Mouse (Mus musculus) embryonic facial prominence, embryonic 13.5 days (tissue): ENCODE data around the gene Prkd3. TPM values are rescaled to one million over a fixed set of nuclear protein-coding genes. Genes with fewer than 3 reads are reported as not detected.

Experiments
- ATAC-seq: fragments of 200-750 bp; cut with Nextera tagmentation; 2 replicates; pipeline ENCODE4 v1.8.0; 2017; ENCODE audit warnings: low read depth; ENCODE audit not compliant: insufficient number of reproducible peaks, insufficient read depth, low FRiP score, low TSS enrichment
- H3K27ac ChIP-seq: fragments of 300-500 bp; sonication (generic); 2 replicates; pipeline ENCODE4 v1.5.1; 2015; ENCODE audit warnings: moderate library complexity, mild to moderate bottlenecking, inconsistent platforms
- H3K27me3 ChIP-seq: fragments of 300-500 bp; sonication (generic); 2 replicates; pipeline ENCODE4 v1.6.1; 2015; ENCODE audit warnings: mild to moderate bottlenecking, inconsistent platforms
- H3K36me3 ChIP-seq: fragments of 300-500 bp; sonication (generic); 2 replicates; pipeline ENCODE4 v1.6.1; 2015; ENCODE audit warnings: mild to moderate bottlenecking, inconsistent platforms
- H3K4me1 ChIP-seq: fragments of 300-500 bp; sonication (generic); 2 replicates; pipeline ENCODE4 v1.6.1; 2015; ENCODE audit warnings: inconsistent platforms
- H3K4me2 ChIP-seq: fragments of 300-500 bp; sonication (generic); 2 replicates; pipeline ENCODE4 v1.6.1; 2015; ENCODE audit warnings: moderate library complexity, mild to moderate bottlenecking, inconsistent platforms
- H3K4me3 ChIP-seq: fragments of 300-500 bp; sonication (generic); 2 replicates; pipeline ENCODE4 v1.5.1; 2015; ENCODE audit warnings: mild to moderate bottlenecking, inconsistent platforms
- H3K9ac ChIP-seq: fragments of 300-500 bp; sonication (generic); 2 replicates; pipeline ENCODE4 v1.6.1; 2015; ENCODE audit warnings: mild to moderate bottlenecking, inconsistent platforms
- H3K9me3 ChIP-seq: fragments of 300-500 bp; sonication (generic); 2 replicates; pipeline ENCODE4 v1.6.1; 2016; ENCODE audit warnings: inconsistent platforms
- WGBS: fragments of 180-500 bp; shearing (Covaris S2); methylation state at CpG from one replicate; pipeline ENCODE4 v1.1.7; 2015; ENCODE audit warnings: mixed read lengths; 5-methylcytosine and 5-hydroxymethylcytosine counted together
- polyA plus RNA-seq: library from polyadenylated mRNA; unstranded; fragments of >200 nt; fragmentation: Nextera tagmentation; extraction: Ambion mirVana; gene quantifications from 2 replicates; pipeline ENCODE4 v1.2.1, GENCODE M21; 2015

The Prkd3 gene
- polyA plus RNA-seq, 1 experiment from 2014 or later = 43.0 TPM

DNA sequence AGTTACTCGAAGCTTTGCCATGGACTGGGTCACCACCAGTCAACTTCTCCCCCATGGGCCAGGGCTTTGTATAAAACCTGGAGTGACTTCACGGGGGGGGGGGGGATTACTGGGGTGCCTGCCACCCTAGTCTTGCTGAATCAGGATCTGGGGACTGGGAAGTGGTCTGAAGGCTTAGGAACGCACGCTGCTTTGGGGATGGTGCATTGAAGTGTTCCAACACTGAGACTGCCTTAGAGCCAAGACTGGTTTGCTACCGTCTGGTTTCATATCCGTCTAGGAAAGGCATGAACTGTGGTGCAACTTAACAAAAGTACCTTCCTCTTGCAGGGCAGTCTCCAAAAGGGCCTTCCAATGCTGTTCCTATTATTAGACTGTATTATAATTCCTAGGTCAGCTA lies 102.9 kb downstream of the Prkd3 start:
- H3K4me1 ChIP-seq = peaks cover 16% of the 10 kb centered on the region
- WGBS = 44% methylated on average over 6 of the region's 6 CpGs
- H3K27me3 ChIP-seq = no peaks in the 10 kb centered on the region
- H3K4me3 ChIP-seq = no peak overlapping the region
- peak overlapping the region; percentile 87; the same call in 1 of the 2 replicates for H3K9ac ChIP-seq
- H3K4me2 ChIP-seq = peak overlapping the region; percentile 64
- ATAC-seq = no peak
- H3K9me3 ChIP-seq = no peaks in the 10 kb centered on the region
- H3K36me3 ChIP-seq = peaks cover 40% of the 10 kb centered on the region
- H3K27ac ChIP-seq = no peak overlapping the region

DNA sequence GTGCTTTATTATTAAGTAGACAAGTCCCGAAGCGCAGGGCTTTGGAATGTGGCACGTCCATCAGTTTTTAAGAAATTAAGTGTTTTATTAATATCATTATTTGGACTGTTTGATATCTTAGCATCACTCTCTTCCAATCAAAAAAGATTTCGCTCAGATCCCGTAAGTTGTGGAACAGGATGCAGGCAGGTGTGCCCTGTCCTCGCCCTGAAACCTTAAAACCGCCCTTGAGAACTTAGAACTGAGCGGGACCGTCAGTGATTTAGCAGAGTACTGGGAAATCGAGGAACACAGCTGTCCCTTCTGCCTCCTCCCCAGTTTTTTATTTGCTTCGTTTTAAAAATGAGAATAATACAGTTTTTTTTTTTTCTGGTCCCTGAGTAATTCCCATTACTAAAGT lies 103.7 kb downstream of the Prkd3 start:
- H3K36me3 ChIP-seq = peaks cover 33% of the 10 kb centered on the region
- H3K4me1 ChIP-seq = peaks cover 16% of the 10 kb centered on the region
- peak overlapping the region; percentile 87 for H3K27ac ChIP-seq
- peak overlapping the region; percentile 70 for H3K4me3 ChIP-seq
- 1% methylated on average over 11 of the region's 11 CpGs for WGBS
- no peaks in the 10 kb centered on the region for H3K9me3 ChIP-seq
- no peaks in the 10 kb centered on the region for H3K27me3 ChIP-seq
- H3K4me2 ChIP-seq = peak overlapping the region; percentile 64
- peak overlapping the region; percentile 87 for H3K9ac ChIP-seq
- no peak for ATAC-seq

DNA sequence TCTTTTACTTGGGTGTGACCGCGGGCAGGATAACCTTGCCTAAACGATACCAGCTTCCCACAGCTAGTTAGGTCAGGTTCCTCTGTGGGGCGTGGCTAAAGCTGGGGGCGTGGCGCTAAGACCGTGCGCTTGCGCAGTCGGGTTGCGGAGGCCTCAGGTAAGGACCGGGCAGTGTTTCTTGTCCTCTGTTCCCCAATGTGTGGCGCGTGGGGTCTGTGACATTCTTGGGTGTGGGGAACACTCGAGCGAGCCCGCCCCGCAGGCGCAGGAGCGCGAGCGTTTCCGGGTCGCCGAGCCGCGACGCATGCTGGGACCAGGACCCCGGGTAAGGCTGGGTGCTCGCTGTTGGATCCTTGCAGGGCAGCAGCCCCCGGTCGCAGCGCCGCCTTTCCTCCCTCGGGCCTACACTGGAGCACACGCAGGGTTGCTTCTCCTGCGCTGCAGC lies 104.2 kb downstream of the Prkd3 start, which contains the start of gene Cebpzos:
Cebpzos (plus strand) TSS at position 132 of the 445 bp plus-strand sequence.
- peak within 1 kb of the TSS; percentile 64 for H3K4me2 ChIP-seq
- peak within 1 kb of the TSS; percentile 87 for H3K9ac ChIP-seq
- H3K4me1 ChIP-seq = peaks cover 16% of the 10 kb centered on the region
- H3K9me3 ChIP-seq = no peaks in the 10 kb centered on the region
- peak within 1 kb of the TSS; percentile 87 for H3K27ac ChIP-seq
- ATAC-seq = peak; percentile 91
- no peaks in the 10 kb centered on the region for H3K27me3 ChIP-seq
- peak within 1 kb of the TSS; percentile 70 for H3K4me3 ChIP-seq
- WGBS = 0% methylated on average over 37 of the region's 37 CpGs
- peaks cover 28% of the 10 kb centered on the region for H3K36me3 ChIP-seq

DNA sequence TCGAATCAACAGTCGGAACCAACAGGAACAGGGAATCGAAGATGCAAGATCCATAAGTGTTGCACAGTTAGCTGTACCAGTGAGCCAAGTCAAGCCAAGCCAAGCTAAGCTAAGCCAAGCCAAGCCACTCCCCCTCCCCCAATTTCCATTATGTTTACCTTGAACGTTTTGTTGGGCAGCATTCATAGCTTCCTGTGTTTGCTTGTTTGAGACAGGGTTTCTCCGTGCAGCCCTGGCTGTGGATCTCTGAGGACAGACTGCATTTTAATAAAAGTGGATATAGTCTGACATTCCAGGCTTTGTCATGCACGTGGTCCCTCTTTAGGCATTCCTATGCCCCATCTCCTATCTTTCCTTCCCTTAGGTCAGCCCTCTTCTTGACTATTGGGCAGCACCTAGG lies 104.8 kb downstream of the Prkd3 start:
- peak overlapping the region; percentile 87 for H3K9ac ChIP-seq
- ATAC-seq = no peak
- peaks cover 16% of the 10 kb centered on the region for H3K4me1 ChIP-seq
- WGBS = 53% methylated on average over 6 of the region's 6 CpGs
- peaks cover 23% of the 10 kb centered on the region for H3K36me3 ChIP-seq
- H3K9me3 ChIP-seq = no peaks in the 10 kb centered on the region
- no peaks in the 10 kb centered on the region for H3K27me3 ChIP-seq
- peak overlapping the region; percentile 64 for H3K4me2 ChIP-seq
- H3K27ac ChIP-seq = peak overlapping the region; percentile 87; the same call in 1 of the 2 replicates
- peak overlapping the region; percentile 70 for H3K4me3 ChIP-seq

DNA sequence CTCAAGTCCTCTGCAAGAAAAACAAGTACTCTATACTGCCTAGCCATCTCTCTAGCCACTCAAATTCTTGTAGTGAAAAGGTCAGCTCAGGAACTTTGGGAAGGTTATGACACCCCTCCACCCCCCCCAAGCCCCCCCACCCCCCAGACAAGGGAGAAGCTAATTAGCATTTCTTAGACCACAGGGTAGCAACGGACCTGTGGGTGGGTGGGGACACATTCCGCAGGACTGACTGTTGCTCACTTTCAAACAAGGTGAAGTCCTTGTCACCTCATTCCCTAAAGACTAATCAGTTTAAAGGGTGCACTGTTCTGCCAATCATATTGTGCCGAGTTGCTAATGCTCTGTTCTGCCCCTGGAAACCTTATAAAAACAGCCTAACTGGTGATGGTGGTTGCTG lies 106.7 kb downstream of the Prkd3 start:
- no peak overlapping the region for H3K27ac ChIP-seq
- no peaks in the 10 kb centered on the region for H3K9me3 ChIP-seq
- no peak overlapping the region for H3K4me3 ChIP-seq
- peaks cover 16% of the 10 kb centered on the region for H3K4me1 ChIP-seq
- H3K9ac ChIP-seq = no peak overlapping the region
- H3K36me3 ChIP-seq = peaks cover 6% of the 10 kb centered on the region
- no peaks in the 10 kb centered on the region for H3K27me3 ChIP-seq
- no peak overlapping the region for H3K4me2 ChIP-seq
- 79% methylated on average over 3 of the region's 3 CpGs for WGBS
- ATAC-seq = no peak

DNA sequence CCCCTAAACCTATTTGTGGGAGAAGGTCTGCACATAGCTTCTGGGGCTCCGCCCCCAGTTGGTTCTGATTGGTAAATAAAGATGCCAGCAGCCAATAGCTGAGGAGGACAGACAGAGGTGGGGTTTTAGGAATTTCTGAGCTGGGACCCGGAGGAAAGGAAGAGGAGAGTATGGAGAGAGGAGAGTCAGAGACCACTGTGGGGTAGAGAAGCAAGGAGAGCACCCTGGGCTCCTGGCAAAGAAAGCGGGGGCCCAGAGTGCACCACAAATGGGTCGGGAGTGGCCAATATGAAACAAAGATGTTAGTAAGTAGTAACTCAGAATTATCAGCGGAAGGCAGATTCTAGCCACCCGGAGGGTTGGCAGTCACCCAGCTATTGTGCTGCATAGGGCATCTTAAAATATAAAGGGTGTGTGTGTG lies 107.7 kb downstream of the Prkd3 start:
- Histone ChIP-seq H3K4me1 (peaks cover 12% of the 10 kb centered on the region), H3K4me2 (peak overlapping the region; percentile 53), H3K9me3 (no peaks in the 10 kb centered on the region), H3K9ac (peak overlapping the region; percentile 37; the same call in 1 of the 2 replicates), H3K36me3 (no peaks in the 10 kb centered on the region), H3K27me3 (no peaks in the 10 kb centered on the region), H3K4me3 (peak overlapping the region; percentile 38), H3K27ac (no peak overlapping the region)
- ATAC-seq = no peak
- WGBS = 27% methylated on average over 6 of the region's 6 CpGs

DNA sequence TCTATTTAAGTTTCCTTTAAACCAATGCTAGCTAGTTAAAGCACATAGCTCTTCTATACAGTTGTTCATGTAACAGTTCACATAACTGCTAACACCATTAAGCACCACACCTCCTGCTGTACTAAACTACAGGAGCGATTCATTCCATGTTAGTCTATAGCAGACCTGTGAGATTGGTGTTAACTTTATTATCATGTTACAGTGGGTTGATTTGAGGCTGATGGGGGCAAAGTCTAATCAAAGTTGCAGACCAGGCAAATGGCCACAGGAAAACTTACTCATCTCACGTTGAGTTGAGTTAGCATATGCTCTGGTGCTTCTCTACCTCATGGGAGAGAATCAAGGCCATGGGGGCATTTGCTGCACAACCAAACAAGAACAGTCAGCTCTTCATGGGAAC lies 111.2 kb downstream of the Prkd3 start:
- Histone ChIP-seq H3K27me3 (no peaks in the 10 kb centered on the region), H3K36me3 (no peaks in the 10 kb centered on the region), H3K9ac (no peak overlapping the region), H3K4me1 (no peaks in the 10 kb centered on the region), H3K4me3 (no peak overlapping the region), H3K4me2 (no peak overlapping the region), H3K9me3 (no peaks in the 10 kb centered on the region), H3K27ac (no peak overlapping the region)
- 73% methylated on average over 2 of the region's 2 CpGs for WGBS
- no peak for ATAC-seq

DNA sequence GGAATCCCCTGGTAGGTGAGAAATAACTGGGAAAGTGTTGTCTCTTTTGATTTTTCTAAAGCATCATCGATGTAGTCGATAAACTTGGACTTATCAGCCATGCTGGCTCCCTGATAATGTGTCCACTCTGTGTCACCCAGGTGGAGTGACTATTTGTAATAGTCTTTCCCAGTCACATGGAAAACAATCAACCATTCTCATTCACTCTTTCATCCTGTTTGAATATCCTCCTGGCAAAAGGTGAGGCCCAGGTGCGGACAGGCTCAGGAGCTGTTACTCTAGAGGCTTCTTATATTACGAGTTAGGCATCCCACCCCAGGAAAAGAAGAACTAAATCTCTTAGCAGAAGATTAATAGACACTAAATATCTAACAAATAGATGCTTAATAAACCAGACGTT lies 113.7 kb downstream of the Prkd3 start, which contains the start of gene Sult6b1:
Sult6b1 (minus strand) TSS at position 101 of the 400 bp plus-strand sequence.
- WGBS = 82% methylated on average over 5 of the region's 5 CpGs
- H3K27me3 ChIP-seq = no peaks in the 10 kb centered on the region
- no peak for ATAC-seq

DNA sequence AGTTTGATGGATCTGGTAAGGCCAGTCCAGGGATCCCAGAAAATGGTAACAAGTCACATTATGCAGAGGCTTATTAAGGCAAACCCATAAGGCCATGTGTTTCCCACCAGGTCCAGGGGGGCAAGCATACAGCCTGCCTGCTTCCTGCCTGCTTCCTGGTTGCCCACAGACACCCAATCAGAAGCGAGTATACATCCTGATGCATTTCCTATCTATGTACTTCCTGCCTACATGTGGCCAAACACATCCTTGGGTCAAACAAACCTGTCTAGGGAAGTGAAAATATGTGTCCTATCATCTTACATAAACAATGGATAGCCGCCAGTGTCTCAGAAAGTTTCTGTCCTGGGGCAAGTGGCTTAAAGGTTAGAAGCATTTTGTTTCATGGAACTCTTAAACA lies 117.5 kb downstream of the Prkd3 start:
- H3K4me3 ChIP-seq = no peak overlapping the region

More for the DNA sequence above, 113.7 kb downstream of the Prkd3 start, which contains the start of gene Sult6b1:
- H3K4me1 ChIP-seq = no peaks in the 10 kb centered on the region
- no peaks in the 10 kb centered on the region for H3K36me3 ChIP-seq
- H3K27ac ChIP-seq = no peak within 1 kb of the TSS
- no peaks in the 10 kb centered on the region for H3K9me3 ChIP-seq
- no peak within 1 kb of the TSS for H3K4me3 ChIP-seq
- H3K9ac ChIP-seq = no peak within 1 kb of the TSS
- no peak within 1 kb of the TSS for H3K4me2 ChIP-seq

More for the DNA sequence above, 117.5 kb downstream of the Prkd3 start:
- H3K36me3 ChIP-seq = no peaks in the 10 kb centered on the region
- H3K9me3 ChIP-seq = no peaks in the 10 kb centered on the region
- no peak overlapping the region for H3K27ac ChIP-seq
- H3K27me3 ChIP-seq = no peaks in the 10 kb centered on the region; the same call in 1 of the 2 replicates
- no peak overlapping the region for H3K9ac ChIP-seq
- ATAC-seq = no peak
- H3K4me1 ChIP-seq = no peaks in the 10 kb centered on the region
- 78% methylated on average over 2 of the region's 2 CpGs for WGBS
- no peak overlapping the region for H3K4me2 ChIP-seq

Other genes starting within 250 kb of the Prkd3 start
- 16.3 and 17.5 TPM in 2 replicates for gene Heatr5b, start 185.5 kb downstream of the Prkd3 start, polyA plus RNA-seq
- gene Gpatch11, start 185.2 kb downstream of the Prkd3 start, polyA plus RNA-seq = 56.5 and 59.2 TPM in 2 replicates
- gene Eif2ak2, start 138.2 kb downstream of the Prkd3 start, polyA plus RNA-seq = 15.4 and 16.2 TPM in 2 replicates
- gene Sult6b1, start 113.8 kb downstream of the Prkd3 start, polyA plus RNA-seq = 0.10 and 0.22 TPM in 2 replicates
- gene Cebpzos, start 104.3 kb downstream of the Prkd3 start, polyA plus RNA-seq = 119 and 125 TPM in 2 replicates
- 75.3 and 78.3 TPM in 2 replicates for gene Cebpz, start 83.8 kb downstream of the Prkd3 start, polyA plus RNA-seq
- gene Ndufaf7, start 83.7 kb downstream of the Prkd3 start, polyA plus RNA-seq = 60.5 and 65.5 TPM in 2 replicates
- gene Qpct, start 31.1 kb upstream of the Prkd3 start, polyA plus RNA-seq = 7.3 and 8.6 TPM in 2 replicates